Mouse (Mus musculus) 3134 (cell line): ENCODE measurements around the gene Irf4.

ENCODE experiments used
- DNase-seq: peaks from one replicate; pipeline ENCODE4 v3.0.0-alpha.2; 2011; ENCODE audit warnings: low spot score; ENCODE audit not compliant: insufficient read length; ENCODE audit errors: extremely low read depth

Gene Irf4

GRCm38 (mm10) chr13:30737257-30737656 is 11.8 kb upstream of the Irf4 start:
- no peak for DNase-seq

DNA sequence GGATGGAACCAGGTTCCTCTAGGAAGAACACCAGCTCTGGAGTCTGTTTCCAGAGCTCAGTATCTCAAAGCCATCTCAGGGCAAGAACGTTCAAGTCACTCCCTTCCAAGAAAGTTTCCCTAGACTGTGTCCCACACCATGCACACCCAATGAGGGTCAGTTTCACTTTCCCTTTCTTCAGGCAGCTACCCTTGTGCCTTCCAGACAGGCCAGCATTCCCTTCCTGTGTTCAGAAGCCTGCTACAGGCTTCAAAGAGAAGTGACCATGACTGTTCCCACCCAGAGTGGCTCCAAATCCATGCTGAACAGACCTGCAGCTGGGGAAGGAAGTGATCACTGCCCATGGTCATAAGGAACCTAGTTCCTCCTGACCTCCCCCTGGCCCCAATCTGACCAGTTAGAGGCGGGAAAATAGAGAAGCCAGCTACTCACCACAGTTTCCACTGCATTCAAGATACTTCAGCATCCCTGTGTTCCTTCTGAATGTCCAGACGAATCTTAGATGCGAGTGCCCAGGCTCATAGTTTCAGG is 10.7 kb upstream of the Irf4 start:
- DNase-seq: no peak

GRCm38 (mm10) chr13:30741172-30741571 is 7.9 kb upstream of the Irf4 start:
- no peak for DNase-seq

- DNase-seq: no peak
Measured at GRCm38 (mm10) chr13:30742411-30742970, 6.5 kb upstream of the Irf4 start.

DNA sequence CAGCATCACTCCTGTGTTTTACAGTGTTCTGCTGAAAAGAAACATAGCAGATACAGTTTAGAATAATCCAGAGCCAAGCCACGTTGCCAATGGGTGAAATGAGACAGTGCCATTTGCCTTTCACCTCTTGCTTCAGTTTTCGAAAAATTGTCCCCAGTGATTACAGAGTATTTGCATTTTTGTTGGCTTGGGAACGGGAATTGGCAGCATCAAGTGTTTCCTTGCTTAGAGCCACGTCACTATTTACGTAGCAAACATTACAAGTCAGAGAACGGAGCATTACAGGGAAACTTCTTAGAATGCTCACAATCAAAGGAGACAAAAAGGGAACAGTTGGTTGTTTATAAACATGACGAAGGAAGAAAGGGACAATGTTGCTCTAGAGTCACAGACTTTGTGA is 3.9 kb upstream of the Irf4 start:
- DNase-seq: no peak

GRCm38 (mm10) chr13:30747068-30747467 is 2.0 kb upstream of the Irf4 start:
- no peak for DNase-seq

- no peak for DNase-seq
Measured at GRCm38 (mm10) chr13:30747504-30747903, 1.5 kb upstream of the Irf4 start.

DNA sequence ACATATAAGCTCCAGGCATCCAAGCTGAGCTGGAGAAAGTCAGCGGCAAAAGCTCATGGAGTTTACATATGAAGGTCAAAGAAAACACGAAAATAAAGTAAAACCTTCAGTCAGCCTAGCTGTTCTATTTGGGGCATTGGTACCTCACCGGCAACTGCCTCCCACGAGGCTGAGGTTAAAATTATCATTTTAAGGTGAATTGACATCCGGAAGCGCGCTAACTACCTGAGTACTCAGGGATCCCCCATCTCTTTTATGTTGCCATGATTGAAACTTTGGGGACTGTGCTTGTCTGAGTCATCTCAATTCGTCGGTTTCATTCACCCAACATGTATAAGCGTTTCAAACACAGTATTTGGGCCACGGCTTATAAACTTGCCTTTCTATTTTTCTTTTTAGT is 705 bp upstream of the Irf4 start:
- no peak for DNase-seq

DNA sequence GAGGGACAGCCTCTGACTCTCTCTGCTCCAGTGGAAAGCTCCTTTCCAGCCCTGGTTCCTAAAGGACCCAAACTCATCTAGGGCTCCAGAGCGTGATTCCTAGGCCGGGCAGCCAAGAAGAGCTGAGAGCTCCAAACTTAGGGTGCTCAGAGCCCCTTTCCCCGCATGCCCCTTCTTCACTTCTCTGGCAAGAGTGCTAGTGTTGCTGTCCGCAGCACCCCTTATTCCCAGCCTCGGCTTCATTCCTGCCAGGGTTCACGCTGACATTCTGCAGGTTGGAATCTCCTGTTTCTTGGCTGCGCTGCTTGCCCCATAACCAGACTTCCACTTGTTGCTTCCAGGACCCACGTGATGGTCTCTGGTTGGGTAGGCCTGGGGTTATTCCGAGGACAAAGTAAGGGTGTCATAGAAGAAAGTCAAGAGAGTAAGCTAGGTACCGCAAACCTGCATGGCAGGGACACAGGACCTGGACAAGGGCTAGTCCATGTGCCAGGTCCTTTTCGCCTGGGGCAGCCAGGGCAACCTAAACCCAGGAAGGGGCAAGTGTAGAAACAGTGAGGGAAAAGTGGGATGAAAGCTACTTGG is 623 bp downstream of the Irf4 start:
- DNase-seq: no peak

- DNase-seq: no peak
Measured at GRCm38 (mm10) chr13:30750461-30751303, 1.7 kb downstream of the Irf4 start.

DNA sequence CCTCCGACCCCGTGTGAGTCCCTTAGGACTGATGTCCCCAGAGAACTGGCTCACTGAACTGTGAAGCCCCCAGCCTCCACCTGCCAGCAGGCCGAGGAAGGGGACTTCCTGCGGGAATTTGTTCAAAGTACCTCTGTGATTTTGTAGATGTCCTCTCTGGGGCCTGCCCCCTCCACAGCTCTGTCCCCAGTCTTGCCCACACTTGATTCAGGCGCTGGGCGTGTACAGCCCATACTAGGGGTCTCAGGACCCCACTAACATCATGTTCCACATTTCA is 2.2 kb downstream of the Irf4 start:
- DNase-seq: no peak

DNA sequence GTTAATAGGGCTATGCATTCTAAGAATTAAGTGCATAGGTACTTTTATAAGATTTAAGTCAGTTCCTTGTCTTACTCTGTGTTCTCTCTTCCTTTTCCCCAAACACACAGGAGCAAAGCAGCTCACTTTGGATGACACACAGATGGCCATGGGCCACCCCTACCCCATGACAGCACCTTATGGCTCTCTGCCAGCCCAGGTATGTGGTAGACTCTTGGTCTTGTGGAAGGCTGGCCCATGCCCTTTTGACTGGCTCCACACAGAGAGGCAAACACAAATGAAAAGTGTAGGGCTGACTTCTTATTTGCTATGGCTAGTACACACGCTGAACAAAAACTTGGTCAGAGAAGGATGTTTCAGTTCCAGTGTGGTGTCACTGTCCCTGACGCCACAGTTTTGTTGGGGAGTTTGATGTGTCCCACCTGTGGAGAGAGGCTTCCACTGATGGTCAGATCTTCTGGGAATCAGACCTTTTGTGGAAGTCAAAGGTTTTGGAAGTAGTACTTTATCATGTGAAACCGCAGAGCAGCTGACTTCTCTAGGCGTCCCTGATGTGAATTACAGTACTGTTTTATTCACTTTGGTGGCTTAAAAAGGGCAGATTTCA is 3.7 kb downstream of the Irf4 start:
- no peak for DNase-seq

GRCm38 (mm10) chr13:30753441-30753840 is 4.4 kb downstream of the Irf4 start:
- DNase-seq: no peak

GRCm38 (mm10) chr13:30754066-30754465 is 5.0 kb downstream of the Irf4 start:
- no peak for DNase-seq

GRCm38 (mm10) chr13:30754825-30755476 is 5.9 kb downstream of the Irf4 start:
- no peak for DNase-seq

- no peak for DNase-seq
Measured at GRCm38 (mm10) chr13:30755577-30755976, 6.6 kb downstream of the Irf4 start.

- no peak for DNase-seq
Measured at GRCm38 (mm10) chr13:30755998-30756639, 7.1 kb downstream of the Irf4 start.

GRCm38 (mm10) chr13:30757264-30757900 is 8.4 kb downstream of the Irf4 start:
- no peak for DNase-seq

DNA sequence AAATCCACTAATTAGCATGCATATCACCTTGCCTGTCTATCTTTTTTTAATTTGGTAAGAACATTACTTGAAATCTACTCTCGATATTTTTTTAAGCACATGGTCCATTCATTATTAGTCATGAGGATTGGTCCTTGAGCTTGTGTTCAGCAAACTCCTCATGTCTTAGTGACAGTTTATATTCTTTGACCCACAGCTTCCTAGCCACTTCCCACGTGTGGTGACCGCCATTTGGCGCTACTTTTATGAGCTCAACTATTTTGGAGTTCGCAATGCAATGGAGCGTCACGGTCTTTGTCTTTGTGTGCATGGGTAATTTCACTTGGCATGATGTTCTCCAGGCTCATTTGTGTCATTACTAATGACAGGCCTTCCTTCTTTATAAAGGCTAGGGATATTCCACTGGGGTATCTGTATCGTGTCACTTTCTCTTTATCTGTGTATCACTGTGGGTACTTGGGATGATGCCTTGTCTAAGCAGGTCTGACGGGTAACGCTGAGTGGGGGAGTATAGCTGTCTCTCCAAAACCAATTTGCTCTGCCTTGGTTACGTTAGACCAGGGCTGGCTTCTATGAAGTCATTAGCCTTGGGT is 9.9 kb downstream of the Irf4 start:
- DNase-seq: no peak
